Mouse (Mus musculus) right cerebral cortex, postnatal 36 days (tissue): Measurements from ENCODE around the gene Rbm6.
A peak's percentile ranks its signal among the peaks of the same experiment; 100 is the strongest.

Experiments used
- DNase-seq, 2 experiments: peaks; one replicate each; pipeline ENCODE4 v3.0.0; 2022; ENCODE audit warnings: low spot score in 2 of 2, mixed read lengths in 1 of 2

The Rbm6 gene

DNA sequence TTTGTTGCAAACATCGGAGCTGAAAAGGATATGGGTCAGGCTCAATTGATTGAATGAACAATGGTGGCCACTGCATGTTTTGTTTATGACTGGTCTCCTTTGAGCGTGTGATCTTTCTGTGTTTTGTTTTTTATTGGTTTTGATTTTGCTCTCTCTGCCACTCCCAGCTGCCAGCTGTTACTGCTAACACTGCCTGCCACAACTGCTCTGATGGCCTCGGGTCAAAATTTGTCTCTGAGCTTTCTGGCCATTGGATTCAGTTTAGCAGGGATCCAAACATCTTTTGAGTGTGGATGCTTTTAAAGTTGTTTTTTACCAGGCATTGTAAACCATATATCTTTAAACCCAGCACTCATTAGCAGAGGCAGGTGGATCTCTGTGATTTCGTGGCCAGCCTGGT, 7.4 kb upstream of the Rbm6 start:
- no peak for DNase-seq

DNA sequence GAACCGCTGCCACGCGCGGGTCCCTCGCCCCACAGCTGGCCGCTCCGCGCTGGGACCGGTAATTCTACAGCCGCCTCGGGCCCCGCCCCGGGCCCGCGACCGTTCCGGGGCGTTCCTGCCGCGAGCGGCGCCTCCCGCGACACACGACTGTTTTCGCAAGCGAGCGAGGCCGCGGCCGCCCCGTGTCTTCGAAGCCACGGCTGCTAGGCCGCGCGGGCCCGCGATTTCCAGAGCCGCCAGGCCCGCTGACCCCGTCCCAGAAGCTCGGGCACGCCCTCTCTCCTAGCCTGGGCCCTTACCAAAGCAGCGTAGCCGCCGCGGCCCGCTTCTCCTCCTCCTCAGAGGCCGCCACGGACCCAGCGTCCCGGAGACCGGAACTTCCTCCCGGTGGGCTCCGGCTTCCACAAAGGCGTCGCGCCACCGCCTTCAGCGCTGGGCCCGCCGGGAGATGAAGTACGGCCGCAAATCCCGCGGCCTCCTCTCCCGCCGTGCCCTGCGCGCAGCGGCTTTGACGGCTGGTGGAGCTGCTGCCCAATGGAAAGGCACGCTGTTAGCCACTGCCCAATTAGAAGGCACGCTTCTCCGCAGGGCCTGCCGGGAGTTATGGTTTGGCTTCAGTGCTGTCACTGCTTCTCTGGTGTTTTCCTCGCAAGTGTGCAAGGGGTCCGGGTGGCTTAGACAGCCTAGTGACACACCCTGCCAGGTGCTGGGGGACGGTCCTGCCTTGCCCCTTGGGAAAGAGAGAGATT, 513 bp downstream of the Rbm6 start:
- DNase-seq = peak; percentile 96 to 97

DNA sequence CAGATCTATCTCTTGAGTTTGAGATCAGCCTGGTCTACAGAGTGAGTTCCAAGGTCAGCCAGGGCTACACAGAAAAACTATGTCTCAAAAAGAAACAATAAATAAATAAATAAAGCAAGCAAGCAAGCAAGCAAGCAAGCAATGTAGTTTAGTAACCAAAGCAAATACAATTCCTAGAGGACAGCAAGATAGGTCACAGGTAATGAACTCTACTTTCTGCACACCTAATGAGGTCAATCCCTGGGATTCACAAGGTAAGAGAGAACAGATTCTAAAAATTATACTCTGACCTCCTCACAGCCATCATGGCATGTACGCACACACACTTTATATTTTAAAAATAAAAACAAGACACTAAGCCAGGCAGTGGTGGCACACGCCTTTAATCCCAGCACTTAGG, 7.0 kb downstream of the Rbm6 start:
- no peak for DNase-seq

DNA sequence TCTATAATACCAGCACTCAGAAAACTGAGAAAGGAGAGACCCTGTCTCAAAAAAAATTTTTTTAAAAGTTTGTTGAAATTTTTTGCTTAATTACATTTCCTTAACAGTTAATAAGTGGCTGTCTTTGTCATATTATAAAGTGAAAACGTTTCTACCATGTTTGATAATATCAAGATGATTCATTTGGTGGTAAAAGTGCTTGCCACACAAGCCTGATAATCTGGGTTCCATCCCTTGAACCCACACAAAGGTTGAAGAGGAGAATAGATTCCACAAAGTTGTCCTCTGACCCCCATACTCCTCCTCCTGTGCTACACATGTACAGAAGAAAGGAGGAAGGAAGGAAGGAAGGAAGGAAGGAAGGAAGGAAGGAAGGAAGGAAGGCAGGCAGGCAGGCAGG, 8.5 kb downstream of the Rbm6 start:
- no peak for DNase-seq

DNA sequence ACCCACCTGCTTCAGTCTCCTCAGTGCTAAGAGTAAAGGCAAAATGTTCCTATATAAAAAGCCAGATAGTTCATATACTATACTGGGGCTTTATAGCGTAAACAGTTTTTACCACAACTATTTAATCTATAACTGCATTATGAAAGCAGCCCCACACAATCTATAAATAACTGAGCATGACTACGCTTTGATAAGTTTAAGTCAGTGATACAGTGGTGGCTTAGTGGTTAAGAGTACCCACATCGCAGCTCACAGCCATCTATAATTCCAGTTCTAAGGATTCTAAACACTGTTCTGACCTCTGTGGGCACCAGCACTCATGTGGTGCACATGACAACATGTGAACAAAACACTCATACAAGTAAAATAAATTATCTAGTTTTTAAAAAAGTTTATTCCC, 14.7 kb downstream of the Rbm6 start:
- DNase-seq = no peak

DNA sequence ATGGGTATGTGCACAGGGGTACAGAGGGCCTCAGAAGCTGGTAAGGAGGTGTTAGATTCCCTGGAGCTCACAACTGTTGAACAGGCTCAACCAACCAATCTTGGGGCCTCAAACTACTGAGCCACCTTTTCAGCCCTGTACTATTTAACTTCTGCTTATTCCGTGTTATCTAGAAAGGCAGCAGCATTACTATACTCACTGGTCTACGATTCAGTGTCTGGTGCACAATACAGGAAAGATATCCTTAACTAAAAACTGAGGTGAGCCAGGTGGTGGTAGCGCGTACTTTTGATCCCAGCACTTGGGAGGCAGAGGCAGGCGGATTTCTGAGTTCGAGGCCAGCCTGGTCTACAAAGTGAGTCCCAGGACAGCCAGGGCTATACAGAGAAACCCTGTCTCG, 24.1 kb downstream of the Rbm6 start:
- no peak for DNase-seq

DNA sequence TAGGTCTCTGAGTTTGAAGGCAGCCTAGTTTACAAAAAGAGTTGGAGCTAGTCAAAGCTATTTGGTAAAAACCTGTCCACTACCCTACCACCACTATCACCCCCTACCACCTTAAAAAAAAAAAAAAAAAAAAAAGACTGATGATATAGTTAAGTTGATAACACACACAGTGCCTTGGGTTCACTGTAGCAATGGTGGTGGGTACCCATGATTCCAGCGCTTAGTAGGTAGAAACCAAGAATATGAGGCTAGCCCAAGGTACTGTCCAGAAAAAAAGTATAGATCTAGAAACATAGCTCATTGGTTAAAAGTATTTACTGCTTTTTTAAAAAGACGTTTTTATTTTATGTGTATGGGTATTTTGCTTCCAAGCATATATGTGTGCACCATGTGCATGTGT, 30.3 kb downstream of the Rbm6 start:
- DNase-seq = no peak

DNA sequence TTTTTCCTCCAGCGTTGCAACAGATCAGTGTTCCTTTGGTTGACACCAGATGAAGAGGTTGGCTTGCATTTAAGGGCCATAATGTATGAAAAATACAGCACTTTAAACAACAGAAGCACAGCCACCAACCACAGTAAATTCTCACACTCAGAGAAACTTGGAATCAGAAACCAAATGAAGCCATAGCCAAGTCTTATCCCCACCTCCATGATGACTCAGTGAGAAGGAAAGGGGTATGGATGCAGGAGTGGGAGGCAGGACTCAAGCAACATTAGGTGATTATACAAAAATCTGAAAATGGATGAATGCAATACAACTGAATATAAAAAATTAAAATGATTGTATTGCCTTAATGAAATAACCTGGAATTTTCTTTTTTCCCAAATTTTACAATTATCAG, 34.2 kb downstream of the Rbm6 start:
- DNase-seq = no peak

DNA sequence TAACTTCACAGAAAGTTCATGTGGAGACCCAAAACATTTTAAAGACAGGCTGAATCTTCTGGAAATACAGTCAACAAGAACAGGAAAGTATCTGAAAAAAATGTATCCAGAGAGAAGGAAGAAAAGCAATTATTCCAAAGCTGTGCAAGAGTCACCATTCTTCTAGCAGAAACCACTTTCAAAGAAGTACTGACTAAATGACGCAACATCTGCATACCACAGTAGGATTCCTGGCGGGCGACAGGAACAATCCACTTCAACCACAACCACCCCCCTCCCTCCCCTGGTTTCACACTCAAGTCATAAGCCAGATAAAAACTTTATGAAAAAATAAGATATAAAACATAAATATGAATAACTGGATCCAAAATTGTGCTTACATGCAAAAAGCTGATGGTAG, 39.2 kb downstream of the Rbm6 start:
- DNase-seq = no peak

DNA sequence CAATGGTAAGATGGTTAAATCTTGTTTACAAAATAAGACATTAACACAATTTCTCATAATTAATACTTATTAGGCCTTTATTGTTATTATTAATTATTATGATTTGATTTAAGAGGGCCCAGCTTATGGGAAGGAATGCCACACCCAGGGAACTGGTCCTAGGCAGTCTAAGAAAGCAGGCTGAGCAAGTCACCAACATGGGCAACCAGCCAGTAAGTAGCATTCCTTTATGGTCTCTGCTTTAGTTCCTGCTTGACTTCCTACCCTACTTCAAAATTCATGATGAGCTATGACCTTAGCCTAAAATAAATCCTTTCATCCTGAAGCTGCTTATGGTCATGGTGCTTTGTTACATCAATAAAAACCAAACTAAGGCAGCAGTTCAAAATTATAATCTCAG, 41.3 kb downstream of the Rbm6 start:
- no peak for DNase-seq

DNA sequence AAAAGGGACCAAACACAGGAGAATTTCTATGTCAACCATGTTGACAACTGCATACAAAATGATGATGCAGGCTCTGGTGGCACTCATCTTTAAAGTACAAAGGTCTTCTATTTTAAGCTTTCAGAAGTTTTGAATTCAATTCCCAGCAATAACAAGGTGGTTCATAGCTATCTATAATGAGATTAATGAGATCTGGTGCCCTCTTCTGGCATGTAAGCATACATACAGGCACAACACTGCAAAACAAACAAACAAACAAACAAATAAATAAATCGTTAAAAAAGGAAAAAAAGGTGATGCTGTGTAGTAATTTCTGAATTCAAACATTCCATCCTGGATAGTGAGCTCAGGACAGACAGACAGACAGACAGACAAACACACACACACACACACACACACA, 60.9 kb downstream of the Rbm6 start:
- no peak for DNase-seq

DNA sequence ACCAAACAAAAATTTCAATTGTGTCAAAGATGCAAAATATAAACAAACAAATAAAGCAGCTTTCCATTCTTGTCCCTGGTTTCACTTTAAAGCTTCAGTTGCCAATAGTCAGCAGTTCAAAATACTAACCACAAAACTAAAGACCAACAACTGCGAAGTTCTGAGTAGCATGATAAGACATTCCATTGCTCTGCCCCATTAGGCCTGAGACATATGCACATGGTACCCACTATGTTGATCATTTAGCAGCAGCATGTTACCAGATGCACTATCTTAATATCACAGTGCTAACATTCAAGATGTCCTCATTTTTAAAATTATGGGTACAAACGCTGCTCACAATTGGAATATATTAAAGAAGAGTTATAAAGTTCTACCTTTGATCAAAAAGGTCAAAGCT, 62.1 kb downstream of the Rbm6 start:
- no peak for DNase-seq

DNA sequence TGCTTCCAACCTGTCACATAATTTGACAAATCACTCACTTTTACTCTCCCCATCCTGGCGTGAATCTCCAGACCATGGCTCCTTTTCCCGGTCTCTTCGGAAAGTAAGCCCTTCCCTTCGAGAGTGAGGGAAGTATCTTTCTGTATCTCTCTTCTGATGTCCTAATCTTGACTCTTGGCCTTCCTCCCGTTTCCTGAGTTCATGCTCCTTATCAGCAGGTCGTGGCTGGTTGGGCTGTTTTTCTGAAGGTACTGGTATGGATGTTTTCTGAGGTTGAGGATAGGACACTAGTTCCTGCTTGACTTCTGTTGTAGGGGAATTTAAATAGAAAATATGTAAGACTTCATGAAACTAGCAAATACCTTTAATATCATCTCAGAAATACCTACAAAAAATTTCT, 81.3 kb downstream of the Rbm6 start:
- DNase-seq = no peak

DNA sequence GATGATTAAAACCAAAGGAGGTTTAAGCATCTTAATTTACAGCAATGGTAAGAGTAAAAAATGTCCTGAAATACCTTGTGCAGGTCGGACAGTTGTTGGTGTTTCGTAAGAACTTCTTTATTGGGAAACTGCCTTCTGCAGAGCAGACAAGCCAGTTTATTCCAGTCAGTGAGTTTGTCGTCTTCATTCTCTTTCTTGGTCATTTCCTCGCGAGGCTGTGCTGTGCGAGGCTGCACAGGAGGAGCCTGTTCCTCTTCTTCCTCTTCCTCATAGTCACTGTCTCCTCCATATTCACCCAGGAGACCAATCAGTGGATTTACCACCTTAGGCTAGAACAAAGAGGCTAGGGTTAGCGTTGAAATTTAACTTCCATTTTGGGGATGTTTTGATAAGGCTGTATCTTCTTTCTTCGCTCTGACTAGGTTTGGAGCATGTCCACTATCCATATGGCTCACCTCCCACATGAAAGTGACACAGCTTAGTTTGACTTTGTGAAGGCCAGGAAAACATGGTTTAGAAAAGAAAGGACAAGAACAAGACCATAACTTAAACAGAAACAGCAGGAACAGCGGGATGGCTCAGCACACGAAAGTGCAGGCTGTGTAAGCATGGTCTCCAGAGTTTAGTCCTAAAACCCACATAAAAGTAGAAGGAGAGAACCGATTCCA, 90.4 kb downstream of the Rbm6 start:
- DNase-seq = no peak

DNA sequence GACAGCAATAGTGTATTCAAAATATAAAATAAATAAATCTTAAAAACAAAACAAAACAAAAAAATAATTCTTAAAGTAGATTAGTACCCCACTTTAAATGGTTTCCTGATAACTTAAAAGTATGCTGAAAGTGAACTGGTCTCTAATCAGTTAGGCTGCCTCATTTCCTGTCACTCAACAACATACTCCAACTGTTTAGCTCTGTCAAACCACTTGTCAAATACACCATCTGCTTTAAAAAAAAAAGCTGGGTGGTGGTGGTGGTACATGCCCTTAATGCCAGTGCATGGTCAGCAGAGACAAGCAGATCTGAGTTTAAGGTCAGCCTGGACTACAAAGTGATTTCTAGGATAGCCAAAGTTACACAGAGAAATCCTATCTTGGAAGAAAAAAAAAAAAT, 96.2 kb downstream of the Rbm6 start:
- DNase-seq = no peak

DNA sequence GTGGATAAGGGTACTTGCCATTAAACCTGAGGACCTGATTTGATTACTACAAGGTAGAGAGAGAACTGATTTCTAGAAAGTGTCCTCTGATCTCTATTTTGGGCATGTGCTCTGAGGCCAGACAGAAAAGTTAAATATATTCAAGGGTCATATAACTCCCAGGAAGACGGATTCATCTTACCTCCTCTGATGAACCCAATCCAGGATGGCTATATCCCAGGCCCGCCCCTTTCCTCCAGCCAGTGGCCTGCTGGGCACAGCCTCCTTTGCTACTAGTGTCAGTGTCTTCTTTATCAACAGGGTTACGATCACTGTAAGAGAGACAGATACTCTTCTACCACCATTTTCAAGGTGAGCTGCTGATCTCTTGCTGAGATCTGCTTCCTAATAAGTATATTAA, 98.6 kb downstream of the Rbm6 start:
- DNase-seq = no peak

DNA sequence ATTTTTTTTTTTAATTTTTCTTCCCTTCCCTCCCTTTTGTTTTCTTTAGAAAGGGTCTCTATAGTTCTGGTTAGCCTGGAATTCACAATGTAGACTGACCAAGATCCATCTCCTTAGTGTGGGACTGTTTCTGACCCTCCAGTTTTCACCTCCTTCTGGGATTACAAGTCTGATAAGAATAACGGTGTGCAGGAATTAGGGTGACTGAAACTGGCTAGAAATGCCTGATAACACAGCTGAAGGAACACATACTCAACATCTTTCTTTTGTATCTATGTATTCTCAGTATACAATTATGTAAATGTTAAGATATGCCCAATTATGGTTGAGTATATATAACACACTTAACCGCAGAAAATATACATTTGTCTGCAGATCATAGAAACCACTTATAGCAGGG, 101.3 kb downstream of the Rbm6 start:
- no peak for DNase-seq

DNA sequence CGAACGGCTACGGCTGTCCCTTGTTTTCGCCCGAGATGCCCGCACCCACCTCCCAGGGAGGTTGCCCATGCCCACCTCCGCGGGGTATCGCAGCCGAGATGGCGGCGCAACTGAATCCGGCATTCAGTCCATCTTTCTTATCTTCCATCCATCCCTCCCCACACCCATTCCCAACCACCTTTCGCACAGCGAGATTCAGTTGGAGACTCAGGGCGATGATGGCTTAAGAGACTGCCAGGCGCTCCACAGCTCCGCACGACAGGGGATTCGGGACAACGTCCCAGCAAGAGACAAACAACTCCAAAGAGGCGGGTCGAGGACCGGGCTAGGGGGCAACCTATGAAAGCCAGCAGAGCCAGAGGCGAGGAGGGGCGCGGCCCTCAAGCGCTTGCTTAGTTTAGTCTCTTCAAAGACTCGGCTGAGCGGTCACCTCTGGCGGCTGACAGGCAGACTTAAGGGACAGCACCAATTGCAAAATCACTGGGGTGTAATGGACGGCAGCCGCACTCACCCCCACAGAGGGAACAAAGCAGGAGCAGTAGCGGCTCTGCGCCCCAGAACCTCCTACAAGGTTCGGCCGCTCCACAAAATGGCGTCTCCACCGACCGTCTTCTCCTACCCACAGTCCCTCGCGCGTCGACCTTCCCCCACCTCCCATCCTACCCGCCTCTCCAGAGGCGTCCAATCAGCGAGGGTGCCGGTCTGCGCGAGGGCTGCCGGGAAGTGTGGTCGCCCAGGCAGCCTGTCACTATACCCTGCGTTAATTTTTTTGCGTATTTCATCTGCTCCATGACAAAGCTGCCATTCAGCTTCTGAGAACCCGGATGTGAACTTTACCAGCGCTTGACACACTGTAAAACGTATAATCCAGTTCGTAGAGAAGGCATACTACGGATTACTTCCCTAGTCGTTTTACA, 102.4 kb downstream of the Rbm6 start, which contains the start of gene Rbm5:
Rbm5 (minus strand) TSS at position 623 of the 917 bp plus-strand sequence.
- DNase-seq = peak; percentile 93 to 95

DNA sequence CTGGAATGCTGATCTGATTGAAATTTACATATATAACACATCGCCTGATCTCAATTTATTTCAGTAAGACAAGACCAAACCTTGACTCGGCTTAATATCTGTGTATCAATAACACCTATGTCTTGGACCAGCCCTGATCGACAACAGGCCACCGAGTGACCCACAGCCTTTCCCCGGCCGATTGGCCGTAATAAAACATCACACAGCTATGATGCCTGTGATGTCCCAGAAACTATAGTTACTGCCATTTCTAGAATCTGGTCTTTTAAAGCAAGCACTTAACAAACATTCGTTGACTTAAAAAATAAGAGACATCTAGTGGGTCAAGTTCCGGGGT, 103.0 kb downstream of the Rbm6 start:
- DNase-seq = no peak

DNA sequence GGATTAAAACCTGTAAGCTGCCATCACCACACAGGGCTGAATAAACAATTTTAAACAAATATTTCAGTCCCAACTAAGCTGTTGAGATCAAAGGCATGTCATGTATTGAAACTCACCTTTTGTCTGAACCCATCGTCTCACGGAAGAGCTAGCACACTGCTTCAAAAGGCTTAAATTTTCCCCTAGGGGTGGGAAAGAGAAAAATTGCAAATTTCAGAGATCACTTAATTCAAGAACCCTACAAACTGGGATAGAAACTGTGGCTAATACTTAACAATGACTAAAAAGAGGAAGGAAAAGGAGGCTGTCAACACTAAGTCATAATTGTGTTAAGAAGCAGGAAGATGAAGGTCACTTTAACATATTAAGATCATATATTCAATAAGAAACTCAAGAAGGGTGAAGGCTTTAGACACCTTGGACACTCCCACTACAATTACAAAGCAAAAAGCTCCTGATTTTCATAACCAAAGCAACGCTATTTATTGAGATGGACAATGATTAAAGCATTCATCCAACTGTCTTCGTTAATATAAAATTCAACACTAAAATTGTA, 103.5 kb downstream of the Rbm6 start:
- no peak for DNase-seq

DNA sequence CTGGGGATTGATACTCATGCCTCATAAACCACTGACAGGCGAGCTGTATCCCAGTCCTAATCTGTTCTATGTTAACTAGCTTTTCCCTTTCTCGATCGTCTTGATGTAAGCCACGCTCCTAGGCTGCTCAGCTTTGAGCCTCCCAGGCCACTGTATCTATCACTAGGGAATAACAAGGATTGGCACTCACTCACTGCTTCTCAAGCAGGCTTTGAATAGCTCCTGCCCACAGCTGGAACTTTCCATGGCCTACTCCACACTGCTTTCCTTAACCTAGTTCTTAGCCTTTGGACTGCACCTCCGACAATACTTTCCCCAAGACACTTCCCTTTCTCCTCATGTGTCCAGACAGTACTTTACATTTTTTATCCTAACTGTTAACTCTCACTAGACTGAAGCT, 104.2 kb downstream of the Rbm6 start:
- DNase-seq = no peak

DNA sequence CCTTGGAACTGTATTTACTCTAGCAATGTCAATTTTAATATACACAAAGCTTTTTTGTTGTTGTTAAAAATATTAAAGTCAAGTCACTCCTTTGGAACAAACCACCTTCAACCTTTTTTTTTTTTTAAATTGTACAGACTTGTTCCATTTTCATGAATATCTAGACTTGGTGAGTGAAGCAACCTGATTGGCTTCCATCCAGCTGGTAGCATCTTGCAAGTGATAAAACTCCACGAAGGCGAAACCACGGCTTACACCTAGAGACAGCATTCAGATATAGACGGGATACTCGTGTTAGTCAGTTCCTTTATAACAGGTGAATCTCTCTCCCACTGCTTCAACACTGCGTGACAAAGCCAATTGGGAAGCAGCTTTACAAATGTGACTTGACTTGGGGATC, 113.4 kb downstream of the Rbm6 start:
- no peak for DNase-seq
